Mouse (Mus musculus): ENCODE results near the gene Hmgcs1.
"Not testable (repeated sequence)": the region's sequence is repeated elsewhere in the genome, so short reads cannot be mapped to it uniquely, and the experiment has no call there.

Hmgcs1 gene

GRCm38 (mm10) chr13:119706278-119706880 lies 16.2 kb downstream of the Hmgcs1 start:
- not testable (repeated sequence) for DNase-seq (ENCODE audit: low spot score)

GRCm38 (mm10) chr13:119706953-119707352 lies 16.8 kb downstream of the Hmgcs1 start:
- DNase-seq (ENCODE audit: low spot score), result no peak

- DNase-seq (ENCODE audit: low spot score), result no peak
Observed at GRCm38 (mm10) chr13:119707906-119708305, 17.7 kb downstream of the Hmgcs1 start.

DNA sequence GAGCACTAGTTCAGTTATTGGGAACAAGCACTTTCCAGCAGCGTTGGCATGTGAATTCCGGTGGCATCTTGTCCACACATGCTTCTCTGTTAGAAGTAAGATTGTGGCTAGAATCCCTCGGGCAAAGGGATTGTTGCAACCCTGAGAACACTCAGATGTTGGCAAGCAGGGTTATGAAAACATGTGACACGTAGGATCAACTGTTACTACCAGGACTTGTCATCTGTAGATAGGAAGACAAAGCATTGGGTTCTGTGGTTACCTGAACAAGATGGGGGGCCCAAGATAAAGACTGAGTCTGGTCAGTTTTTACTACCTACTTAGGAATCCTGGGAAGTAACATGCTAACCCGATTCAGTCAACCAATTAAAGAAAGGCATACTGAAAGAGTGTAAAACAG lies 18.8 kb downstream of the Hmgcs1 start:
- DNase-seq (ENCODE audit: low spot score), result no peak

- no peak for DNase-seq (ENCODE audit: low spot score)
Observed at GRCm38 (mm10) chr13:119709388-119710267, 19.4 kb downstream of the Hmgcs1 start.

DNA sequence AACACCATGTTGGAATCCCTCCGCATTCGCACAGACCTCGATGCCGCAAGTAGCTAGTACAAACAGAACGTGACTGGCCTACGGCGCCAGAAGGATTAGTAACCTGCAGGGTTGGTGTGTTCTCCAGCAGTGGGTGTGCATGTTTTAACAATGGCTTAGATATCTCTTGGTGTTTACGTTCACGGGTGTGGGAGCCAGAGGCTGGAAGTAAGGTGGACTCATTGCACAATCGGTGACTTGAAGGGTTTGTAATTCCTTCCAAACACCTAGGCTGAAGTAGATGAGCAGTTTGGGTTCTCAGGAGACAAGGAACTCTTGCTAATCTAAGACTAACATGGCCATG lies 20.1 kb downstream of the Hmgcs1 start:
- DNase-seq (ENCODE audit: low spot score), result no peak

GRCm38 (mm10) chr13:119712463-119712862 lies 22.3 kb downstream of the Hmgcs1 start:
- no peak for DNase-seq (ENCODE audit: low spot score)

GRCm38 (mm10) chr13:119713107-119713787 lies 23.1 kb downstream of the Hmgcs1 start:
- DNase-seq (ENCODE audit: low spot score), result no peak

DNA sequence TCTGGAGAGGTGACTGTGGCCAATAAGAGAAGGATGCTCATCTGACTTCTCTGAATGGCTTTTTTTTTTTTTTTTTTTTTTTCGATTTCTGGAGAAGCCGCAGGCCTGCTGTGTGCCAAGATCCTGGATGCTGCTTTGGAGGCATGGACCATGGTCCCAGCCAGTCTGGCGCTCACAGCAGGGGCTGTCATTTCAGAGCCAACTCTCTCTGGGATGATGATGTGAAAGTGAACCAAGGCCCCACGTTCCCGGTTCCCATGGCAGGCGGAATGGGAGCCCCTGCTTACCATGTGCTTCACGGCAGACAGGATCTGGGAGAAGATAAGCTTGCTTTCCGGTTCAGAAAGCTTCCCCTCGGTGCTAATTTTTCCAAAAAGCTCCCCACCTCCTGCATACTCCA lies 23.6 kb downstream of the Hmgcs1 start:
- no peak for DNase-seq (ENCODE audit: low spot score)

DNA sequence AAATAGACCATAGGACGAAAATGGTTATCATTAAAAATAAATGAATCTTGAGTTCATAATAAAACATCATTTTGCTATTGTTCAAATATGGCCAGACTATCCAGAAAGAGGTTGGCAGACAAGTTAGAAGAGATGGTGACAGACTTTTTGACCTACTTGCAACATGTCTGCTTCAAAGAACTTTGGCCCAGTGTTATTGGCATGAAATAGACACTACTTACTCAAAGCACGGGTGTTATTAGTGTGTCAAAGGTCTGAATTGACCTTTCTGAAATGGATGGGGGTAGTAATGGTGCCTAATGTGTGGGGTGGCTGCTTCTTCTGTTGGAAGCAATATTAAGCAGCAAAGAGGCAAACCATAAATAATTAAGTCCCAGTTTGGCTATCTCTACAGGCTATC lies 25.9 kb downstream of the Hmgcs1 start:
- no peak for DNase-seq (ENCODE audit: low spot score)

DNA sequence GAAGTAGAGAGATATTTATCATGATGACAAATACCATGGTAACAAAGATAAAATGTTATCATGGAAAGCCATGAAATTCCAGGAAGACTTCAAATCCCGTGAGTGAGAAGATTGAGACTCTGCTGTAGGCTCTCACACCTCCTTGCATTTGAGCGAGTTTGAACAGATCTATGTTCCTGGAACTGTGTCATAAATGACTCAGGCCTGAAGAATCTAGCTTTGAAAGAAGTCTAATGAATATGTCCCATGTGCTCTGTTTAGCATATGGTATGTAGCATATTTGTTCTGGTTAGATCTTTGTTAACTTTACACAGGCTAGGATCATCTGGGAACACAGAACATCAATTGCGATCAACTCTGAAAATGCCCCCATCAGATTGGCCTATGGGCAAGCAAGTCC lies 32.3 kb downstream of the Hmgcs1 start:
- DNase-seq (ENCODE audit: low spot score), result no peak

- no peak for DNase-seq (ENCODE audit: low spot score)
Observed at GRCm38 (mm10) chr13:119723368-119723767, 33.2 kb downstream of the Hmgcs1 start.

- no peak for DNase-seq (ENCODE audit: low spot score)
Observed at GRCm38 (mm10) chr13:119724541-119724940, 34.4 kb downstream of the Hmgcs1 start.

DNA sequence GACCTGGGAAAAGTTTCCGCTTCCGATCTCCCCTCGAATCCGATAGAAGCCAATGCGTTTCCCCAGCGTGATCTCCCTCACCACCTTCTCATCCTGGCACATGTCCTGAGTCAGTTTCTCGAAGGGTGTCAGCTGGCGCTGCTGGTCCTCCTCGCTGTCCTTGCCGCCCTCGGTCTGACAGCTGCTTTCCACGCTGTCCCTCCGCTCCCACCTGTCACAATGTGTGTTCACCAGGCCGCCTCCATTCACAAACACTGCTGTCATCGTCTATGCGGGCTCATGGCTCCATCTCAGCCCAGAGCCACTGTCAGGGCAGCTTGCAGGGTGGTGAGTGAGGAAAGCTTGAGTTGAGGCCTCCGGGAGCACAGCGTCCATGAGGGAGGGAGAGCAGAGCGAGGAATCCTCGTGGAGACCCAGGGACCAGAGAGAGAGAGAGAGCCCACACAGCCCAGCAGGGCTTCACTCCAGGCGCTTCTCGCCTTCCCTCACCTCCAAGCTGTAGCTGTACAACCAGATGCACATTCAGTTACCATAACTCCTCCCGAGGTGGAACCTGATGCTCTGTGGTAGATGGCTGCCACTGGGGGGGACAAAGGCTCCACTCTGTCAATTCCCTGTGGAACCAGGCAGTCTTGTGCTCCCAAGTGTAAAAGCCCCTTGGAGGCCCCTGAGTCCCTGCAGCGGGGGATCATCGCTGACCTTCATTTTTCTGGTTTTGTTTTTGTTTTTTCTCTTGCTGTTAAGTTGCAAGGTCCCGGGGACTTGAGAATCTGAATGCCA lies 37.6 kb downstream of the Hmgcs1 start:
- no peak for DNase-seq (ENCODE audit: low spot score)

- no peak for DNase-seq (ENCODE audit: low spot score)
Observed at GRCm38 (mm10) chr13:119729406-119729805, 39.2 kb downstream of the Hmgcs1 start.

GRCm38 (mm10) chr13:119731448-119731847 lies 41.3 kb downstream of the Hmgcs1 start:
- DNase-seq (ENCODE audit: low spot score), result no peak

DNA sequence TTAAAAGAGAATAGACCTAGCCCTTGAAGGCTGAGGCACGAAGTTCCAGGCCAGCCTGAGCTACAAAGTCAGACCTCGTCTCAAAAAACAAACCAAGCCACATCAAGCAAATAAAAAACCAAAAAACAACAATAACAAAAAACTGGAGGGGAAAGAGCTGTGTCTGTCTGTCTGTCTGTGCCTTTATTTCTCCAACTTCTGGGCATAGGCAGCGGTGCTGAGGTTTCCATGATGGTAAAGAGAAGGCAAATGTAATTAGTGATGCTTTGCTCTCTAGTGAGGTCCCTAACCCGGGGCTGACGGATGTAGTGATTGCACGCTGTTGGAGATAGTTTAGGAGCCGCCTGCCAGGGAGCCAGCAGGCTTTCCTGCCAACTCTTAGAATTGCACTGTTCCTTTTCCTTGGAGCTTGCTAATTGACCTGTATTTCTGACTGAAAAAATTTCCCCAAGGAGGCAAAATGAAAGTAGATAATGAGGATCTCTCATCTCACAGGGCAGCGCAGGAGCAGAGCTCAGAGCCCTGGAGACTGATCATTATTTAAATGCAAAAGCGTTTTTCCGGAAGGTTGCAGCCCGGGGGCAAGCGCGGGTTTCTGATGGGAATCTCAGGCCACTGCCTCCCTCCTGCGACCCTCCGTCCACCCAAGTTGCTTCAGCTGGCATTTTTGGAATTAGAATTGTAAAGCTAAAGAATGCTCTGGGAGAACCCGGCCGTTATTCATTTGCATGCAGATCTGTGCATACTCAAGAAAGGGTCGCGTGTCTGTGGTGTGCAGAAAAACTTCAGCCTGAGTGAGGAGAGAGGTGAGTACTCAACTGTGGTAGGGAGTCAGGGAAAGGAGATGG lies 51.4 kb downstream of the Hmgcs1 start:
- DNase-seq (ENCODE audit: low spot score), result peak; percentile 31

- no peak for DNase-seq (ENCODE audit: low spot score)
Observed at GRCm38 (mm10) chr13:119742711-119743415, 52.7 kb downstream of the Hmgcs1 start.

- no peak for DNase-seq (ENCODE audit: low spot score)
Observed at GRCm38 (mm10) chr13:119743470-119743869, 53.3 kb downstream of the Hmgcs1 start.

DNA sequence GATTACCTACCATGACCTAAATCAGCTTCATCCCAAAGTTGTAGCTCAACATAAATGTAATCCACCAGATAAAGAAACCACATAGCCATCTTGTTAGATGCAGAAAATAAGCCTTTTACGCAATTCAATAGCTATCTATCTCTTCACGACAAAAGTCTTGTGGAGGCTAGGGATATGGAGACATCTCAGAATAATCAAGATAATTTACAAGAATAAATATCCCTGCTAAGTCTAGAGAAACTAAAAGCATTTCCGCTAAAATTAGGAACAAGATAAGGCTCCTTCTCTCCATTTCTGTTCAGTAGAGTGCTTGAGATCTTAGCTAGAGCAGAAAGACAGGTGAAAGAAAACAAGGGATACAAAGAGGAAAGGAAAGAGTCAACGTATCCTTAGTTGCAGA lies 56.8 kb downstream of the Hmgcs1 start:
- no peak for DNase-seq (ENCODE audit: low spot score)

Data from embryo, embryonic 10 days (tissue).